Mouse (Mus musculus) kidney, adult 2 months (tissue): ENCODE results near the gene Parp16.

Experiments
- CTCF ChIP-seq: fragments of 200-500 bp; conservative IDR thresholded peaks from 2 replicates; pipeline ENCODE4 v1.5.1; 2011; ENCODE audit warnings: low read depth, mild to moderate bottlenecking, control low read depth, low read length, moderate library complexity, mixed read lengths; ENCODE audit not compliant: insufficient read depth, insufficient read length
- POLR2A ChIP-seq: fragments of 200-500 bp; IDR thresholded peaks from one replicate; pipeline ENCODE4 v1.6.1; 2011; ENCODE audit warnings: low read depth, low read length, control low read depth

- TF ChIP-seq POLR2A (no peak), CTCF (no peak)
Observed at GRCm38 (mm10) chr9:65156604-65157003, 38.5 kb upstream of the Parp16 start.
